Mouse (Mus musculus) lung, postnatal 36 days (tissue): Measurements from ENCODE around the gene Gm20388.
"Not testable (repeated sequence)": the region's sequence is repeated elsewhere in the genome, so short reads cannot be mapped to it uniquely, and the experiment has no call there.

ENCODE experiments used
- DNase-seq: peaks from one replicate; pipeline ENCODE4 v3.0.0; 2022; ENCODE audit warnings: mixed read lengths

Gene Gm20388

DNA sequence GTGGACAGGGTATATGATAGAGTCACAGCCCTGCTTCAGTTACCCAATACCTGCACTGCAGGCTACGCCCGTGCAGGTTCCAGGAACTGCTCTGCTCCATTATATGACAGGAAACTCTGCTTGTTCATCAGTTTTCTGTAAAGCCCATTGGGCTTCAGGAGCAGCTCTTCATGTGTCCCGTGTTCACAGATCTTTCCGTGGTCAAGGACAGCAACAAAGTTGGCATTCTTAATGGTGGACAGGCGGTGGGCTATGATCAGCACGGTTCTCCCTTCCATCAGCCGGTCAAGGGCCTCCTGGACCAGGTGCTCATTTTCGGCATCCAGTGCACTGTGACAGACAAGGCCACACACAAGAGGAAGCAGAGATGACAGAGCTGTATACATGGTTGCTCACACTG, 4043.6 kb downstream of the Gm20388 start:
- DNase-seq, result no peak

DNA sequence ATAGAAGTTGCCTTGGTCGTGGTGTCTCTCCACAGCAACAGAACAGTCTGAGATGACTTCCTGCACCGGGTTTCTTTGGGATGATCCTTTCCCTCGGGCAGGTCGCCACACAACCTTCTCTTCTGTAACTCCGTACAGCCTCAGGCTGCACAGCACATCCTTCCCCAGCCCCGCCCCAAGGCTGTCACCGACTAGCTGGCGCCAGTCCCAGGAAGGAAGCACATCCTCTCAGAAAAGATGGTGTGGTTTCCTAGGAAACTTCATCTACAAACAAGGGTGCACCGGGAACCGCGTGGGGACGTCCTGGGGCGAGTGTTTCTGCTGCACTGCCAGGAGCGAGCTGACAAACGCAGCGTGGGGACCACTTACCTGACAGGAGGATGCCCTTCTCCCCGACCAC, 4047.5 kb downstream of the Gm20388 start:
- no peak for DNase-seq

GRCm38 (mm10) chr8:123959473-123959872, 4048.8 kb downstream of the Gm20388 start:
- DNase-seq, result no peak

GRCm38 (mm10) chr8:123960056-123960455, 4049.4 kb downstream of the Gm20388 start:
- DNase-seq, result no peak

DNA sequence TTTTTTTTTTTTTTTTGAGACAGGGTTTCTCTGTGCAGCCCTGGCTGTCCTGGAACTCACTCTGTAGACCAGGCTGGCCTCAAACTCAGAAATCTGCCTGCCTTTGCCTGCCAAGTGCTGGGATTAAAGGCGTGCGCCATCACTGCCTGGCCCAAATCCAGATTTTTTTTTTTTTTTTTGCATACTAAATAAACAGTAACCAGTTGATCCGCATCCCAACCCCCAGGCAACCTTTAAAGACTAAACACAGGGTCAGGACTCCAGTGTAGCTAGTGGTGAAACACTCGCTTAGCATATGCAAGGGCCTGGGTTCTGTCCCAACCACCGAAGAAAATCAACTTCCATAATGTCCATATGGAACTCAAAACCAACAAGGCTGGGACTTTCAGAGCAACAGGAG, 4049.9 kb downstream of the Gm20388 start:
- not testable (repeated sequence) for DNase-seq

DNA sequence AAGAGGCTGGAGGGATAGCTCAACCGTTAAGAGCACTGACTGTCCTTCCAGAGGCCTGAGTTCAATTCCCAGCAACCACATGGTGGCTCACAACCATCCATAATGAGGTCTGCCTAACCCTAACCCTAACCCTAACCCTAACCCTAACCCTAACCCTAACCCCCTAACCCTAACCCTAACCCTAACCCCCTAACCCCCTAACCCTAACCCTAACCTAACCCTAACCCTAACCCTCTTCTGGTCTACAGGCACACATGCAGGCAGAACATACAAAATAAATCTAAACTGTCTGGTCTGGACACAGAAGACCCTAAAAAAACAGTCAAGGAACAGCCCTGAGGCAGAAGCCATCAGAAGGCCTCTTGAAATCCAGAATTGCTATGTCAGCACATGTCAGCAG, 4050.7 kb downstream of the Gm20388 start:
- no peak for DNase-seq

- DNase-seq, result no peak
These were observed 4056.3 kb downstream of the Gm20388 start for GRCm38 (mm10) chr8:123966896-123967295.

GRCm38 (mm10) chr8:123973495-123973894, 4062.9 kb downstream of the Gm20388 start:
- no peak for DNase-seq

DNA sequence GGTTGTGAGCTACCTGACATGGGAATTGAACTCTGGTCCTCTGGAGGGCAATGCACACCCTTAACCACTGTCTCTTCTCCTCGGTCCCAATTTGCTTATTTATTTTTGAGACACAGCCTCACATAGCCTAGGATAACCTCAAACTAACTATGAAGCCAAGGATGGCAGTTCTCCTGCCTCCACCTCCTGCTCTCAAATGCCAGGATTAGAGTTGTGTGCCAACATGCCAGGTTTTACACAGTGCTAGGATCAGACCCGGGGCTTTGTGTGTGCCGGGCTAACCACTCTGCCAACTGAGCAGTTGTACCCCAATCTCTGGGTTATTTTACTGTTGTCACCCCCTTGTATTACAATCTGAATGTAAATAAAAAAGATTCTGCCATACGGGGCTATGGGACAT, 4066.9 kb downstream of the Gm20388 start:
- no peak for DNase-seq

DNA sequence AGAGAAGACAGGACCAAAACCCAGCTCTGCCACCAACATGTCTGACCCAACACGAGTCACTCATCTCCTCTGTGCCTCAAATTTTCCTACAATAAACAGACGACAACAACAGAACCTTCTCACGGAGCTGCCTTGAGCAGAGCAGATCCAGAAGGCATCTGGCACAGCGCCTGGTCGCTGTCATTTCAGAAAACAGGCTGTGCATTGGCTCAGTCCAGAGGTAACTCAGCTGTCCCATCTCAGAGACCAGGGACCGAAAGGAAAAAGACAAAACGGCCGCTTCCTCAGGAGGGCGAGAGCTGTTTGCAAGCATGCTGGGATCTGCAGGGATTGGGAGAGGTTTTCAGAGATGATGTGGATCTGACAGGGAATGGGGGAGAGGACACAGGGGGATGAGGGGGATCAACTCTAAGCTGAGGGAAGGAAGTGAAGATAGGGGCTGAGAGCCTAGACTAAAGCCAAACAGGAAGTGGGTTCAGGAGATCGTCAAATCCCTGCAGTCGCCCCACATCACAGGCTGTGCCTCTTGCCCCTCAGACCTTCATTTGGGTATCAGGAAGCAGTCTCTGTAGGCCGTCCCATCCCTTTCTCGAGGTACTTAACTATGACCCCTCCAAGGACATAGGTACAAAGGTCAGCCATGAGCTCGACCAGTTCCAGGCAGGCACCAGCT, 4067.7 kb downstream of the Gm20388 start:
- DNase-seq, result peak; percentile 50

DNA sequence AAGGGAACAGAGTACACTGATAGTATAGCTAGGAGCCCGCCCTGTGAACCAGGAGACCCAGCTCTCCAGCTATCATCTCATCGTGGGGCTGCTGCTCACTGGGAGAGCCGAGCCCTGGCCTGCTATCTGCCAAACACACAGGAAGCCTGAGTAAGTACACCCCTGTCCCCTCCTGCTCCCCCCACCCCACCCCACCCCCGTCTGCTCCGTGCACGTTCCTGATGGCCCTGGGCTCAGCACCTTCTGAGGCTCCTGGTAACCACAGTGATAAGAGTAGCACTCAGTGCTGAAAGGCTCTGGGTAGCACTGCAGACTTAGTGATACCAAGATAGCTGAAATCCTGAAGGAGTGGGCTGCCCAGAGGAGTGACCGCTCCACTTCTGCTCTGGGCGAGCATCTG, 4068.3 kb downstream of the Gm20388 start:
- no peak for DNase-seq

DNA sequence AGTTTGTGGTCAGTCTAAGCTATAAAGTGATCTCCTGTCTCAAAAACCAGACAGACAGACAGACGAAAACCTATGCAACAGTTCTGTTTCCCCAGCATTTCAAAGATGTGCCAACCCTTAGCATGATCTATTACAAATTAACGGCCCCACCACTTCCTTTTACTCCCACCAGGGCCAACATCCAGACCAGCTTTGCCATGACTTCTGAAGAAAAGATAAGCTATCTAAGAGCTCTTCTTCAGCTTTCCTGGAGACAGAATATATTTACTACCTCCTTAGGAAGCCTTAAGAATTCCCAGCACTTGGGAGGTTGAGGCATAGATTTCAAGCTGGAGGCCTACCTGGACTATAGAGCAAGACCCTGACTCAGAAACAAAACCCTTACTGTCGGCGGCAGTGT, 4069.6 kb downstream of the Gm20388 start:
- no peak for DNase-seq

DNA sequence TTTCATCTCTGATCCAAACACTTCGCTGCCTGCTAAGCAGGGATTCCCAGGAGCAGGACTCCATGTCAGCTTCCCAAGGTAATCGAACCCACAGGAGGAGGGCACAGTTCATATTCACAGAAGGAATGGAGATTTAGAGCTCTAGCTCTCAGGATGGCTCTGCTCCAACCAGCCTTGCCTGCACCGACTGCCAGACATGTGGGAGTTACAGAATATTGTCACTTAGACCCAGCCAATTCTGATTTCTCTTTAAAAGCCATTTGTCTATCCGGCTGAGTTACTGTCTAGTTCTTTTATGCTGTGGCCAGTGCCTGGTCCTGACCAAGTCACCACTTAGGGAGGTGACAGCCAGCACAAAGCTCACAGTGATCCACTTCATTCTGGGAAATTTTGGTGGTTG, 4071.0 kb downstream of the Gm20388 start:
- no peak for DNase-seq

- no peak for DNase-seq
These were observed 4071.7 kb downstream of the Gm20388 start for GRCm38 (mm10) chr8:123982291-123982793.

DNA sequence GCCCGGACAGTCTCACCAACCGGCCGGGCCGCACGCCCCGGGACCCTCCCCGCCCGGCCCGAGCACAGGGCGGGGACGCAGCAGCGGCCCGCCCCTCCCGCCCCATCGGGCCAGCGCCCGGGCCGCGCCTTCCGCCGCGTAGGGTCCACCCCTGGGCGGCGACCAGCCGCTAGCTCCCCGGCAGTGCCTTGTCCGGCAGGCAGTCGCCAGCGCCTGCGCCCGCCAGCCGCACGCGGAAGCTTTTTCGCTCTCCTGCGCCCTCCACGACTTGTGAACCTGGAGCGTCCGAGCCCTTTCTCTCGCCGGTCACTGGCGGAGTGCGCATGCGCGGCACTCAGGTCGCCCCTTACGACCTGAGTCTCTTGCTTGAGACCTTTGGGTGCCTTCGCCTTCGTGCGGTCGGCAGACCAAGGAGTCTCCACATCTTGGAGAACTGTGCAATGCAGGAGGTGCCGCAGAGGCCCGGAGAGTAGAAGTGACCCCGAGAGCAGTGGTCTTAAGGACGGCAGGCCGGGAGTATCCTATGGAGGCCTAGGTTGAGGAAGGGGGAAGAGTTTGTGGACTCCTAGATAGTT, 4072.3 kb downstream of the Gm20388 start, which contains the start of gene Abcb10:
TSS of gene Abcb10 (minus strand) at position 297 of the 575 bp plus-strand sequence.
- peak; percentile 94 for DNase-seq

DNA sequence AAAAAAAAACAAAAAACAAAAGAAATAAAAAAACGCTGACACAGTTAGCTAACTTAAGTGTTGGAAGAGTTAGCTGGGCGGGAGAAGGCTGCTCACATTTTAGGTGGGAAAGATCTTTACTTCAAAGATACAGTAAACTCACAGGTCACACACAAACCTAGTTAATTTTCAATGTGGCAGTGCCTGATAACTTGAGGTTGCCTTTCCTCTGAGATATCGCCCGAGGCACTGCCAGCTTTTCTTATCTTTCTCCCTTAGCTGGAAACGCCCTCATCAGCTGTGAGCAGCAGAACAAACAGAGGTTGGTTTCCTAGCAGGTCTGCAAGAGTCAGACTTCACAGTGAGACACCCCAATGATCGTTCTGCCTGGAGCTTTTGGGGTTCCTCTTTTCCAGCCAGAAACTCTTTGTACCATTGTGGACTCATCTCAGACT, 4078.0 kb downstream of the Gm20388 start:
- DNase-seq, result peak; percentile 38

- DNase-seq, result no peak
These were observed 4078.5 kb downstream of the Gm20388 start for GRCm38 (mm10) chr8:123989128-123989527.

GRCm38 (mm10) chr8:123990277-123991049, 4079.8 kb downstream of the Gm20388 start:
- no peak for DNase-seq

DNA sequence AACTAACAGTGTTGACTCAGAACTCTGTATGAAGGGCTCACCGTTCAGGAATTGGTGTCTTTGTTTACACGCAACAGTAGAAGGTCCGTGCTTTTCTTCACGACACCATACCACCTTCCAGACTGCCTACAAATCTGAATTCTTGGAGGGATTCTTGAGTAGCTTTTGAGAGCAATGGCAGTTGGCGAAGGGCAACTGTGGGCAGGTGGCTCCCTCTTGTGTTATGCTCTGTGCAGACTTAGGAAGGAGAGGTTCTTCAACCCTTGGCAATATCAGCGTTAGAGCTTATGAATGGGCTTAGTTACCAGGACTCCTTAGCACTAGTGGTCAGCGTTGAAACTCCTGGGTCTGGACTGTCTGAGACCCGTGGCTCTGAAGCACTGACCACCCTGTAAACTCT, 4081.9 kb downstream of the Gm20388 start:
- peak; percentile 32 for DNase-seq

GRCm38 (mm10) chr8:123993597-123993996, 4083.0 kb downstream of the Gm20388 start:
- DNase-seq, result peak; percentile 18

DNA sequence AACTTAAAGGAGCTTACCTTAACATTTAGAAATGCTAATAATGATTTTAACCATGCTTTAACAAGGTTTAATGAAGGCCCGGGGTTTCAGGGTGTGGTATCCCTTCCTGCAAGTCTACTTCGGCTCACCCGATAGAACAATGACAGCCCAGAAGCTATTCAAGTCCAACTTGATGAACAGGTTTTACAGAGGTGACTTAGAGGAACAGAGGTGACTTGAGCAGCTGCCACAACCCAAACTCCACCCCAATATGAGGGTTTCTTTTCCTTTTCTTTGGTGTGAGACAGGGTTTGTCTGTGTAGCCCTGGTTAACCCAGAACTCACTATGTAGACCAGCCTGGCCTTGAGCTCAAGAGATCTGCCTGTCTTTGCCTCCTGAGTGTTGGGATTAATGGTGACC, 4083.4 kb downstream of the Gm20388 start:
- peak; percentile 40 for DNase-seq

GRCm38 (mm10) chr8:123999568-123999967, 4088.9 kb downstream of the Gm20388 start:
- no peak for DNase-seq

- DNase-seq, result no peak
These were observed 4092.0 kb downstream of the Gm20388 start for GRCm38 (mm10) chr8:124002546-124003108.
